Mouse (Mus musculus) MEL (cell line): ENCODE results near the gene Pemt. TPM values are rescaled to one million over a fixed set of nuclear protein-coding genes. Genes with fewer than 3 reads are reported as not detected.

Source experiments
- DNase-seq: peaks from one replicate; pipeline ENCODE4 v3.0.0; 2011; ENCODE audit warnings: low read depth, low spot score
- H3K27ac ChIP-seq: 2 replicates; pipeline ENCODE4 v1.5.1; 2012; ENCODE audit warnings: low read depth, mild to moderate bottlenecking, control low read depth, low read length, moderate library complexity; ENCODE audit not compliant: control insufficient read depth
- H3K27me3 ChIP-seq, 2 experiments: fragments of 150-350 bp in 1 of 2; sonication (generic) in 1 of 2; 2 replicates each; pipeline ENCODE4 v1.6.1; 2012; ENCODE audit warnings: low read length in 2 of 2, mild to moderate bottlenecking in 2 of 2, improper control_type of control experiment in 1 of 2, moderate library complexity in 1 of 2; ENCODE audit not compliant: insufficient read depth in 2 of 2, control insufficient read depth in 1 of 2
- H3K36me3 ChIP-seq, 2 experiments: 2 replicates each; pipeline ENCODE4 v1.6.1; 2012 to 2014; ENCODE audit warnings: low read length in 2 of 2, improper control_type of control experiment in 1 of 2, inconsistent platforms in 1 of 2, mild to moderate bottlenecking in 1 of 2; ENCODE audit not compliant: insufficient read depth in 2 of 2, control insufficient read depth in 1 of 2
- H3K4me1 ChIP-seq, 2 experiments: fragments of 150-350 bp in 1 of 2; sonication (generic) in 1 of 2; 2 replicates each; pipeline ENCODE4 v1.6.1; 2012; ENCODE audit warnings: low read length in 2 of 2, improper control_type of control experiment in 1 of 2, mild to moderate bottlenecking in 1 of 2; ENCODE audit not compliant: insufficient read depth in 2 of 2, control insufficient read depth in 1 of 2
- H3K4me3 ChIP-seq, 2 experiments: fragments of 150-350 bp in 1 of 2; sonication (generic) in 1 of 2; 2 replicates each; pipeline ENCODE4 v1.5.1; 2012; ENCODE audit warnings: low read depth in 2 of 2, low read length in 2 of 2, mild to moderate bottlenecking in 2 of 2, moderate library complexity in 2 of 2, control low read depth in 1 of 2, improper control_type of control experiment in 1 of 2; ENCODE audit not compliant: control insufficient read depth in 1 of 2, insufficient read depth in 1 of 2
- H3K79me2 ChIP-seq: 2 replicates; pipeline ENCODE4 v1.6.1; 2012; ENCODE audit warnings: mild to moderate bottlenecking, low read length, moderate library complexity; ENCODE audit not compliant: control insufficient read depth, poor library complexity, insufficient read depth
- H3K9ac ChIP-seq: 2 replicates; pipeline ENCODE4 v1.6.1; 2012; ENCODE audit warnings: low read depth, mild to moderate bottlenecking, control low read depth, low read length, moderate library complexity; ENCODE audit not compliant: control insufficient read depth, poor library complexity, severe bottlenecking
- H3K9me3 ChIP-seq: fragments of 150-350 bp; sonication (generic); replicated peaks from 2 replicates; pipeline ENCODE4 v1.6.1; 2012; ENCODE audit warnings: mild to moderate bottlenecking, low read length, improper control_type of control experiment, moderate library complexity; ENCODE audit not compliant: insufficient read depth
- BHLHE40 ChIP-seq: IDR thresholded peaks from 2 replicates; pipeline ENCODE4 v1.6.1; 2012; ENCODE audit warnings: low read depth, mild to moderate bottlenecking, inconsistent platforms, low read length, improper control_type of control experiment, borderline replicate concordance
- CHD1 ChIP-seq: IDR thresholded peaks from 2 replicates; pipeline ENCODE4 v1.6.1; 2012; ENCODE audit warnings: low read depth, mild to moderate bottlenecking, inconsistent platforms, low read length, improper control_type of control experiment
- CTCF ChIP-seq, 3 experiments: IDR thresholded peaks in 2 of 3; conservative IDR thresholded peaks in 1 of 3; 2 replicates each; pipeline ENCODE4 v1.5.1; 2011 to 2012; ENCODE audit warnings: low read length in 3 of 3, low read depth in 2 of 3, mild to moderate bottlenecking in 2 of 3, improper control_type of control experiment in 1 of 3, inconsistent platforms in 1 of 3, mixed read lengths in 1 of 3, moderate library complexity in 1 of 3; ENCODE audit not compliant: control insufficient read depth in 1 of 3, insufficient read depth in 1 of 3, poor library complexity in 1 of 3, severe bottlenecking in 1 of 3
- ELF1 ChIP-seq: IDR thresholded peaks from 2 replicates; pipeline ENCODE4 v1.6.1; 2014; ENCODE audit warnings: low read depth, mild to moderate bottlenecking, inconsistent platforms, low read length, improper control_type of control experiment, moderate library complexity
- GABPA ChIP-seq: IDR thresholded peaks from 2 replicates; pipeline ENCODE4 v1.6.1; 2012; ENCODE audit warnings: low read depth, mild to moderate bottlenecking, inconsistent platforms, low read length, improper control_type of control experiment, moderate library complexity
- MAX ChIP-seq: IDR thresholded peaks from 2 replicates; pipeline ENCODE4 v1.6.1; 2011; ENCODE audit warnings: low read length, improper control_type of control experiment
- MAZ ChIP-seq: IDR thresholded peaks from 2 replicates; pipeline ENCODE4 v1.6.1; 2012; ENCODE audit warnings: low read depth, mild to moderate bottlenecking, inconsistent platforms, low read length, improper control_type of control experiment
- MXI1 ChIP-seq: IDR thresholded peaks from 2 replicates; pipeline ENCODE4 v1.6.1; 2011; ENCODE audit warnings: mild to moderate bottlenecking, low read depth, low read length, improper control_type of control experiment
- MYB ChIP-seq: IDR thresholded peaks from 2 replicates; pipeline ENCODE4 v1.6.1; 2011; ENCODE audit warnings: mild to moderate bottlenecking, low read depth, low read length, improper control_type of control experiment
- MYC ChIP-seq: IDR thresholded peaks from 2 replicates; pipeline ENCODE4 v1.6.1; 2011; ENCODE audit warnings: low read depth, mild to moderate bottlenecking, low read length, improper control_type of control experiment, moderate library complexity
- NELFE ChIP-seq: IDR thresholded peaks from 2 replicates; pipeline ENCODE4 v1.6.1; 2011; ENCODE audit warnings: low read depth, low read length, improper control_type of control experiment
- NRF1 ChIP-seq: IDR thresholded peaks from 2 replicates; pipeline ENCODE4 v1.6.1; 2014; ENCODE audit warnings: low read depth, mild to moderate bottlenecking, inconsistent platforms, low read length, improper control_type of control experiment, moderate library complexity; ENCODE audit not compliant: poor library complexity, insufficient read depth, severe bottlenecking
- POLR2A ChIP-seq, 2 experiments: IDR thresholded peaks; 2 replicates each; pipeline ENCODE4 v1.6.1; 2011 to 2012; ENCODE audit warnings: low read length in 2 of 2, mild to moderate bottlenecking in 2 of 2, control low read depth in 1 of 2, improper control_type of control experiment in 1 of 2, low read depth in 1 of 2, moderate library complexity in 1 of 2; ENCODE audit not compliant: control insufficient read depth in 1 of 2, insufficient read depth in 1 of 2, poor library complexity in 1 of 2
- RCOR1 ChIP-seq: IDR thresholded peaks from 2 replicates; pipeline ENCODE4 v1.6.1; 2012; ENCODE audit warnings: low read depth, mild to moderate bottlenecking, inconsistent platforms, low read length, improper control_type of control experiment
- SMC3 ChIP-seq: IDR thresholded peaks from 2 replicates; pipeline ENCODE4 v1.6.1; 2011; ENCODE audit warnings: low read depth, low read length, improper control_type of control experiment
- UBTF ChIP-seq: IDR thresholded peaks from 2 replicates; pipeline ENCODE4 v1.6.1; 2012; ENCODE audit warnings: low read depth, mild to moderate bottlenecking, inconsistent platforms, low read length, improper control_type of control experiment, moderate library complexity, borderline replicate concordance; ENCODE audit not compliant: insufficient read depth
- USF1 ChIP-seq: IDR thresholded peaks from 2 replicates; pipeline ENCODE4 v1.6.1; 2014; ENCODE audit warnings: low read depth, mild to moderate bottlenecking, inconsistent platforms, low read length, improper control_type of control experiment, moderate library complexity
- USF2 ChIP-seq, 2 experiments: IDR thresholded peaks; 2 replicates each; pipeline ENCODE4 v1.6.1; 2011 to 2012; ENCODE audit warnings: improper control_type of control experiment in 2 of 2, low read length in 2 of 2, borderline replicate concordance in 1 of 2, inconsistent platforms in 1 of 2, low read depth in 1 of 2, mild to moderate bottlenecking in 1 of 2; ENCODE audit not compliant: insufficient read depth in 1 of 2
- ZC3H11A ChIP-seq: IDR thresholded peaks from 2 replicates; pipeline ENCODE4 v1.6.1; 2012; ENCODE audit warnings: low read depth, mild to moderate bottlenecking, inconsistent platforms, low read length, improper control_type of control experiment
- ZKSCAN1 ChIP-seq: IDR thresholded peaks from 2 replicates; pipeline ENCODE4 v1.6.1; 2012; ENCODE audit warnings: low read depth, mild to moderate bottlenecking, inconsistent platforms, low read length, improper control_type of control experiment, moderate library complexity
- ZMIZ1 ChIP-seq: IDR thresholded peaks from 2 replicates; pipeline ENCODE4 v1.6.1; 2012; ENCODE audit warnings: low read depth, mild to moderate bottlenecking, inconsistent platforms, low read length, improper control_type of control experiment, moderate library complexity
- ZNF384 ChIP-seq: IDR thresholded peaks from 2 replicates; pipeline ENCODE4 v1.6.1; 2012; ENCODE audit warnings: low read depth, mild to moderate bottlenecking, inconsistent platforms, low read length, improper control_type of control experiment
- polyA plus RNA-seq, 2 experiments: library from polyadenylated mRNA; stranded (reverse) in 1 of 2; unstranded in 1 of 2; fragments of >175 nt in 1 of 2; fragments of >200 nt in 1 of 2; gene quantifications; 2 replicates each; pipeline versions ENCODE4 v1.2.1 to v1.2.4; 2012; ENCODE audit warnings: low replicate concordance in 2 of 2, low read depth in 1 of 2; ENCODE audit not compliant: insufficient read length in 2 of 2, insufficient read depth in 1 of 2, missing spikeins in 1 of 2
- total RNA-seq: library from RNA; depleted of rRNA; stranded (reverse); fragments of 300-350 nt; gene quantifications from 2 replicates; pipeline ENCODE4 v1.2.3, GENCODE M21; 2012

The Pemt gene
- total and polyA plus RNA-seq, 3 experiments, result 26.1 to 27.9 TPM; not detected in 1

DNA sequence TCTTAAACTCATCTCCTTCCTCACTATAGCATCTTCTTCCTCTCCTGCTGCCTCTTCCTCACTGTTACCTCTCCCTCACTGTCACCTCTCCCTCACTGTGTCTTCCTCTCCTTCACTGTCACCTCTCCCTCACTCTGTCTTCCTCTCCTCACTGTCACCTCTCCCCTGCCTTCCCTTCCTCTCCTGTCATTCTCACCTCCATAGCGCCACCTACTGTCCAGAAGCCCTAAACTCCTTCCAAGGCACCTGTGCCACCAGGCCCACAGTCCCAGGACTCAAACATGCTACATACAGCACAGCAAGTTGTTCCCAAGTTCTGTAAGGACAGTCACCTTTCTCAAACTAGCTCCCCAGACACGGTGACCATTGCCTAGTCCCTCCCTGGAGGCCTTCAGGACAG is 19.0 kb downstream of the Pemt start (continued):
- TF ChIP-seq ELF1 (0 out of 2 replicates have a peak, but pooled peaks have one; percentile 29), GABPA (no peak), CTCF (IDR thresholded peaks at IDR 0.05 in 2 of 3, conservative IDR thresholded peaks at IDR 0.05 in 1 of 3; ENCODE audit: control insufficient read depth in 1 of 3, insufficient read depth in 1 of 3, low read depth in 2 of 3, low read length in 3 of 3, poor library complexity in 1 of 3, severe bottlenecking in 1 of 3) (peak; percentile 76 to 99 (median 94); a peak in 5 of 6 replicates), MAZ (0 out of 2 replicates have a peak, but pooled peaks have one; percentile 63), POLR2A (IDR thresholded peaks at IDR 0.05; ENCODE audit: control insufficient read depth in 1 of 2, insufficient read depth in 1 of 2, low read depth in 1 of 2, low read length in 2 of 2, poor library complexity in 1 of 2) (no peak), MYB (no peak), ZC3H11A (peak; percentile 92), ZNF384 (peak; percentile 21; the same call in 1 of the 2 replicates), MXI1 (peak; percentile 95), NELFE (no peak), CHD1 (no peak), MAX (no peak), ZKSCAN1 (no peak), USF2 (IDR thresholded peaks at IDR 0.05; ENCODE audit: borderline replicate concordance in 1 of 2, insufficient read depth in 1 of 2, low read depth in 1 of 2, low read length in 2 of 2) (no peak), MYC (no peak), UBTF (no peak), NRF1 (no peak)

DNA sequence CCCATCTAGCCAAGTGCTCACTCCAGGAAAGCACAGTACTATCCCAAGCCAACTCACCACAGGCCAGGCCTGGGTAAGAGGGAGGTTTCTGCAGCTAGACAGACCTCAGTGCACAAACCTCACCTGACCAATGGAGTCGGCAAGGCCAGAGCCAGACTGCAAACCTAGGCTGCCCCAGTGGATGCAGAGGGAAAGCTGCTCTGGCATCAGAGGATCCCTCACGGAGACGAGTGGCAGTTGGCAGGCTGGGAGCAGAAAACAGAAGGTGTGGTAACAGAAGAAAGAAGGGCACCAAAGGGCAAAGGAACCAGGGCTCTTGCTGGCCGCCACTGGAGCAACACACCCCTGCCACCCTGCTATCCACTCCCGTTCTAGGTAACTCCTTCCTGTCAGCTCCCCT is 20.1 kb downstream of the Pemt start:
- Histone ChIP-seq H3K27ac (no peak overlapping the region), H3K27me3 (no peaks in the 10 kb centered on the region), H3K79me2 (no peaks in the 10 kb centered on the region), H3K36me3 (no peaks in the 10 kb centered on the region), H3K9me3 (no peaks in the 10 kb centered on the region), H3K9ac (no peak overlapping the region), H3K4me1 (no peaks in the 10 kb centered on the region), H3K4me3 (no peak overlapping the region)
- DNase-seq, result no peak
- TF ChIP-seq USF1 (no peak), NRF1 (no peak), SMC3 (no peak), BHLHE40 (no peak), RCOR1 (no peak), ZMIZ1 (no peak), NELFE (no peak), MXI1 (no peak)
